Mouse (Mus musculus): Measurements from ENCODE around the gene Thpo. TPM values are rescaled to one million over a fixed set of nuclear protein-coding genes. Genes with fewer than 3 reads are reported as not detected.

Gene Thpo
- polyA plus RNA-seq, 1 experiment: 0.09 TPM

GRCm38 (mm10) chr16:20717978-20718670, 16.2 kb downstream of the Thpo start:
- WGBS: 2% methylated on average over 18 of the region's 18 CpGs
- no peak for TF ChIP-seq POLR2A (IDR thresholded peaks at IDR 0.05; ENCODE audit: low read depth, low read length)
- no peak for TF ChIP-seq CTCF (IDR thresholded peaks at IDR 0.05; ENCODE audit: extremely low read depth, insufficient read depth, insufficient read length, insufficient replicate concordance)

DNA sequence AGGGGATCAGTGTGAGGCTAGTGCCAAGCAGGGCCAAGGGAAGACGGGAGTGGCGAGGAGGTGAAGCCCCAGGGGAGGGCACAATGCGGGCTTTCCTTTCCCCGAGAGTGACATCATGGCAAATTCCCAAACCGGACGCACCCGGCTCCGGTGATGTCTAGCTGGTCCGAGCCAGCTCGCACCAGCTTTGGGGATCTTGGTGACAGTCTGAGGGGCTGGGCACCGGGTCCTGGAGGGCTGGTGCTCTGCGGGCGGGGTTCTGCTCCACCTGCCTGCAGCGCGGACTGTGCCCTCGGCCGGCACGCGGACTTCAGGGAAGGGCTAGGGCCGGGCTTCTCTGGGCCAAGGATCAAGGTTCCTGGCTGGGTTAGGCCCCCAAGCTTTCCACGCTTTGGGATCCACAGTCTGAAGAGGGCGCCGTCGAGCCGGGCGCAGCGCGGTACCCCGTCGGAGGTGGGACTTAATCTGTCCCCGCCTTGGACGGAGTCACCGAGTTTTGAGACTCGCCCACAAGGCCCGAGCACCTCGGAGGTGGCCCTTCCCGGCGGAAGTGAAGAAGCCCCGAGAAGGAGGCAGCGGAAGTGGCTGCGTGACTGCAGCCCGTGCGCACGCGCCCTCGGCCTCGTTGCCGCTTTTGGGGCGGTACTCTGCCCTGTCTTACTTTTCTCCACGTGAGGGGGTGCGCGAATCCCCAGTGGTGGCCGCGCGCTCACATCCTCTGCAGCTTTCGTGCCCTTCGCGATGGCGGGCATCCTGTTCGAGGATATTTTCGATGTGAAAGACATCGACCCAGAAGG, 16.9 kb downstream of the Thpo start, which contains the start of the genes Polr2h and Clcn2:
TSS of gene Polr2h (plus strand) at position 485 of the 797 bp plus-strand sequence.
TSS of gene Clcn2 (minus strand) at position 566 of the 797 bp plus-strand sequence.
- TF ChIP-seq POLR2A (IDR thresholded peaks at IDR 0.05; ENCODE audit: low read depth, low read length): peak; percentile 12; the same call in 1 of the 2 replicates
- peak; percentile 70; the same call in 1 of the 2 replicates for TF ChIP-seq CTCF (IDR thresholded peaks at IDR 0.05; ENCODE audit: extremely low read depth, insufficient read depth, insufficient read length, insufficient replicate concordance)
- peak; percentile 94 for DNase-seq (ENCODE audit: low read depth in 1 of 2, low spot score in 2 of 2)
- peak within 1 kb of the TSS; percentile 84 for H3K27ac ChIP-seq (ENCODE audit: insufficient read depth, low read length)
- H3K4me1 ChIP-seq (ENCODE audit: control insufficient read depth, insufficient read depth, insufficient read length): peaks cover 4% of the 10 kb centered on the region; the same call in 1 of the 2 replicates
- peaks cover 2% of the 10 kb centered on the region for H3K36me3 ChIP-seq (ENCODE audit: control insufficient read depth, insufficient read depth, low read length)
- H3K4me3 ChIP-seq (ENCODE audit: extremely low read depth, insufficient read depth, insufficient read length): peak within 1 kb of the TSS; percentile 74
- no peaks in the 10 kb centered on the region for H3K27me3 ChIP-seq (ENCODE audit: control insufficient read depth, insufficient read depth, low read length)
- under 1% methylated on average over 62 of the region's 62 CpGs for WGBS

More at GRCm38 (mm10) chr16:20717978-20718670, 16.2 kb downstream of the Thpo start:
- Histone ChIP-seq H3K4me3 (ENCODE audit: extremely low read depth, insufficient read depth, insufficient read length) (peak overlapping the region; percentile 68), H3K36me3 (ENCODE audit: control insufficient read depth, insufficient read depth, low read length) (peaks cover 2% of the 10 kb centered on the region), H3K27ac (ENCODE audit: insufficient read depth, low read length) (peak overlapping the region; percentile 84), H3K4me1 (ENCODE audit: control insufficient read depth, insufficient read depth, insufficient read length) (peaks cover 4% of the 10 kb centered on the region; the same call in 1 of the 2 replicates), H3K27me3 (ENCODE audit: control insufficient read depth, insufficient read depth, low read length) (no peaks in the 10 kb centered on the region)
- no peak for DNase-seq (ENCODE audit: low read depth in 1 of 2, low spot score in 2 of 2)

DNA sequence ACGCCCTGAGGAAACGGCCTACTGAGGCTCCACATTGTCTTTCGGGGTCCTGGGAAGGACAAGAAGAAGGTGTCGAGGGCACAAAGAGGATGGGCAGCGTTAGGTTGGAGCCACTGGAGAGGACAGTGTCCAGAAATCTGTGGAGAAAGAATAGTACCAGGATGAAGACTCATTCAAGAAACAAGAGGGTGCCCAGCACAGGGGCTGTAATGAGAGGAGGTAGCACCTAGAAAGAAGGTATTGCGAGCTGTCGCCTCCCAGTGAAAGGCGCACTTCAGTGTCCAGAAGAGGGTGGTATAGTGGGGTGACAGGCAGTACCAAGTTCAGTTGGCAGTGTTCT, 17.5 kb downstream of the Thpo start:
- peak overlapping the region; percentile 41 for H3K27ac ChIP-seq (ENCODE audit: insufficient read depth, low read length)
- WGBS: 2% methylated on average over 8 of the region's 8 CpGs
- TF ChIP-seq CTCF (IDR thresholded peaks at IDR 0.05; ENCODE audit: extremely low read depth, insufficient read depth, insufficient read length, insufficient replicate concordance): no peak
- TF ChIP-seq POLR2A (IDR thresholded peaks at IDR 0.05; ENCODE audit: low read depth, low read length): no peak
- peak overlapping the region; percentile 68; the same call in 1 of the 2 replicates for H3K4me3 ChIP-seq (ENCODE audit: extremely low read depth, insufficient read depth, insufficient read length)
- H3K4me1 ChIP-seq (ENCODE audit: control insufficient read depth, insufficient read depth, insufficient read length): peaks cover 4% of the 10 kb centered on the region; the same call in 1 of the 2 replicates
- DNase-seq (ENCODE audit: low read depth in 1 of 2, low spot score in 2 of 2): no peak
- peaks cover 2% of the 10 kb centered on the region for H3K36me3 ChIP-seq (ENCODE audit: control insufficient read depth, insufficient read depth, low read length)
- no peaks in the 10 kb centered on the region for H3K27me3 ChIP-seq (ENCODE audit: control insufficient read depth, insufficient read depth, low read length)

GRCm38 (mm10) chr16:20715976-20716840, 18.1 kb downstream of the Thpo start:
- peak in 1 of 2 experiments; percentile 58 for DNase-seq (ENCODE audit: low read depth in 1 of 2, low spot score in 2 of 2)
- H3K36me3 ChIP-seq (ENCODE audit: control insufficient read depth, insufficient read depth, low read length): peaks cover 2% of the 10 kb centered on the region; the same call in 1 of the 2 replicates
- peak overlapping the region; percentile 41; the same call in 1 of the 2 replicates for H3K27ac ChIP-seq (ENCODE audit: insufficient read depth, low read length)
- no peak for TF ChIP-seq CTCF (IDR thresholded peaks at IDR 0.05; ENCODE audit: extremely low read depth, insufficient read depth, insufficient read length, insufficient replicate concordance)
- no peak for TF ChIP-seq POLR2A (IDR thresholded peaks at IDR 0.05; ENCODE audit: low read depth, low read length)
- H3K27me3 ChIP-seq (ENCODE audit: control insufficient read depth, insufficient read depth, low read length): no peaks in the 10 kb centered on the region
- peak overlapping the region; percentile 74 for H3K4me3 ChIP-seq (ENCODE audit: extremely low read depth, insufficient read depth, insufficient read length)
- WGBS: under 1% methylated on average over 61 of the region's 68 CpGs
- peaks cover 4% of the 10 kb centered on the region; the same call in 1 of the 2 replicates for H3K4me1 ChIP-seq (ENCODE audit: control insufficient read depth, insufficient read depth, insufficient read length)

GRCm38 (mm10) chr16:20715566-20715965, 18.7 kb downstream of the Thpo start:
- peaks cover 4% of the 10 kb centered on the region; the same call in 1 of the 2 replicates for H3K4me1 ChIP-seq (ENCODE audit: control insufficient read depth, insufficient read depth, insufficient read length)
- peak overlapping the region; percentile 74 for H3K4me3 ChIP-seq (ENCODE audit: extremely low read depth, insufficient read depth, insufficient read length)
- TF ChIP-seq CTCF (IDR thresholded peaks at IDR 0.05; ENCODE audit: extremely low read depth, insufficient read depth, insufficient read length, insufficient replicate concordance) (no peak), POLR2A (IDR thresholded peaks at IDR 0.05; ENCODE audit: low read depth, low read length) (no peak)
- 8% methylated on average over 12 of the region's 12 CpGs for WGBS
- no peak overlapping the region for H3K27ac ChIP-seq (ENCODE audit: insufficient read depth, low read length)
- no peaks in the 10 kb centered on the region for H3K27me3 ChIP-seq (ENCODE audit: control insufficient read depth, insufficient read depth, low read length)
- H3K36me3 ChIP-seq (ENCODE audit: control insufficient read depth, insufficient read depth, low read length): peaks cover 1% of the 10 kb centered on the region; the same call in 1 of the 2 replicates
- DNase-seq (ENCODE audit: low read depth in 1 of 2, low spot score in 2 of 2): no peak

DNA sequence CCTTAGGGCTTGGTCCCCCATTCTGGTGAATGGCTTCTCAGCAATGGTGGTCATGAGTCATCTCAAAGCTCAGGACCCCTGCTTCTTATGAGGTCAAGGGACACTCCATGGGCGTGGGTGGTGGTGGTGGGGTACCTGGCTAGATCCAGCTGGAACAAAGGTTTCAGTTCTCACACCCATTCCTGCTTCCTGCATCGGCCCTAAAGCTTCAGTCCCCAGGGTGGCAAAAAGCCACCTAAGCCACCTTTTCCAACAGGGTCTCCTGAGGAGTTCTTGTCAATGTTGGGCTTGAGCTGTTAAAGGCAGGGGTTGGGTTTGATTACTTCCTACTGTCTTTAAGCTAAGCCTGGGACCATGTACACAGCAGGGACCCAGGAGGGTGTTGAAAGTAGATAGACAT, 19.1 kb downstream of the Thpo start:
- 83% methylated on average over 2 of the region's 2 CpGs for WGBS
- Histone ChIP-seq H3K4me3 (ENCODE audit: extremely low read depth, insufficient read depth, insufficient read length) (no peak overlapping the region), H3K27me3 (ENCODE audit: control insufficient read depth, insufficient read depth, low read length) (no peaks in the 10 kb centered on the region), H3K27ac (ENCODE audit: insufficient read depth, low read length) (no peak overlapping the region), H3K4me1 (ENCODE audit: control insufficient read depth, insufficient read depth, insufficient read length) (peaks cover 4% of the 10 kb centered on the region; the same call in 1 of the 2 replicates), H3K36me3 (ENCODE audit: control insufficient read depth, insufficient read depth, low read length) (no peaks in the 10 kb centered on the region)
- no peak for DNase-seq (ENCODE audit: low read depth in 1 of 2, low spot score in 2 of 2)
- TF ChIP-seq POLR2A (IDR thresholded peaks at IDR 0.05; ENCODE audit: low read depth, low read length): no peak
- TF ChIP-seq CTCF (IDR thresholded peaks at IDR 0.05; ENCODE audit: extremely low read depth, insufficient read depth, insufficient read length, insufficient replicate concordance): no peak

Measured in spleen, adult 2 months (tissue).